Mouse (Mus musculus): ENCODE measurements around the gene Kdm2b.

GRCm38 (mm10) chr5:122894821-122895220 lies 94.8 kb downstream of the Kdm2b start:
- TF ChIP-seq GATA1 (IDR thresholded peaks at IDR 0.05; ENCODE audit: low read length) (no peak), TAL1 (IDR thresholded peaks at IDR 0.05; ENCODE audit: low read length) (no peak)

Data from erythroblast, embryonic 14.5 days (primary cell).